Mouse (Mus musculus) neural tube, embryonic 12.5 days (tissue): ENCODE results near the gene Elf3. TPM values are rescaled to one million over a fixed set of nuclear protein-coding genes. Genes with fewer than 3 reads are reported as not detected.

Experiments
- ATAC-seq: fragments of 200-750 bp; cut with Nextera tagmentation; 2 replicates; pipeline ENCODE4 v1.8.0; 2017; ENCODE audit warnings: low read depth, mild to moderate bottlenecking, moderate TSS enrichment, moderate library complexity; ENCODE audit not compliant: low FRiP score
- H3K27ac ChIP-seq: fragments of 300-500 bp; sonication (generic); 2 replicates; pipeline ENCODE4 v1.5.1; 2016
- H3K27me3 ChIP-seq: fragments of 300-500 bp; sonication (generic); replicated peaks from 2 replicates; pipeline ENCODE4 v1.6.1; 2016; ENCODE audit warnings: mild to moderate bottlenecking
- H3K36me3 ChIP-seq: fragments of 300-500 bp; sonication (generic); 2 replicates; pipeline ENCODE4 v1.6.1; 2016; ENCODE audit warnings: mild to moderate bottlenecking
- H3K4me1 ChIP-seq: fragments of 300-500 bp; sonication (generic); 2 replicates; pipeline ENCODE4 v1.6.1; 2016
- H3K4me2 ChIP-seq: fragments of 300-500 bp; sonication (generic); replicated peaks from 2 replicates; pipeline ENCODE4 v1.6.1; 2016; ENCODE audit warnings: mild to moderate bottlenecking
- H3K4me3 ChIP-seq: fragments of 300-500 bp; sonication (generic); 2 replicates; pipeline ENCODE4 v1.5.1; 2016
- H3K9ac ChIP-seq: fragments of 300-500 bp; sonication (generic); 2 replicates; pipeline ENCODE4 v1.6.1; 2016; ENCODE audit warnings: mild to moderate bottlenecking
- H3K9me3 ChIP-seq: fragments of 300-500 bp; sonication (generic); 2 replicates; pipeline ENCODE4 v1.6.1; 2016; ENCODE audit warnings: mild to moderate bottlenecking
- WGBS: fragments of 180-500 bp; shearing (Covaris S2); methylation state at CpG from one replicate; pipeline ENCODE4 v1.1.7; 2016; 5-methylcytosine and 5-hydroxymethylcytosine counted together
- polyA plus RNA-seq: library from polyadenylated mRNA; unstranded; fragments of >200 nt; fragmentation: Nextera tagmentation; extraction: Ambion mirVana; gene quantifications from 2 replicates; pipeline ENCODE4 v1.2.1, GENCODE M21; 2016

The Elf3 gene
- polyA plus RNA-seq, 1 experiment from 2014 or later, result 0.89 TPM

- Histone ChIP-seq H3K4me1 (peaks cover under 1% of the 10 kb centered on the region), H3K27me3 (no peaks in the 10 kb centered on the region), H3K4me2 (no peak overlapping the region), H3K4me3 (no peak overlapping the region), H3K9ac (no peak overlapping the region), H3K9me3 (no peaks in the 10 kb centered on the region), H3K36me3 (no peaks in the 10 kb centered on the region), H3K27ac (no peak overlapping the region)
- ATAC-seq, result no peak
- WGBS, result 34% methylated on average over 12 of the region's 12 CpGs
These were observed 53.9 kb downstream of the Elf3 start for GRCm38 (mm10) chr1:135204196-135205126.

Other genes with a start within 250 kb of the Elf3 start
- gene Lgr6, start 153.3 kb downstream of the Elf3 start, polyA plus RNA-seq, result 0.96 and 1.1 TPM in 2 replicates
- 1.1 and 1.2 TPM in 2 replicates for gene Ptpn7, start 125.9 kb downstream of the Elf3 start, polyA plus RNA-seq
- gene Arl8a, start 111.7 kb downstream of the Elf3 start, polyA plus RNA-seq, result 185 and 197 TPM in 2 replicates
- gene Gpr37l1, start 90.9 kb downstream of the Elf3 start, polyA plus RNA-seq, result 0.11 and 0.16 TPM in 2 replicates
- 102 and 106 TPM in 2 replicates for gene Rnpep, start 25.5 kb upstream of the Elf3 start, polyA plus RNA-seq
- 158 and 172 TPM in 2 replicates for gene Timm17a, start 55.2 kb upstream of the Elf3 start, polyA plus RNA-seq
- gene Lmod1, start 66.2 kb upstream of the Elf3 start, polyA plus RNA-seq, result 0.37 and 0.49 TPM in 2 replicates
- gene Shisa4, start 116.7 kb upstream of the Elf3 start, polyA plus RNA-seq, result 72.1 and 75.5 TPM in 2 replicates
- 159 and 167 TPM in 2 replicates for gene Ipo9, start 171.9 kb upstream of the Elf3 start, polyA plus RNA-seq